Mouse (Mus musculus): ENCODE data around the gene Rbmx. TPM values are rescaled to one million over a fixed set of nuclear protein-coding genes. Genes with fewer than 3 reads are reported as not detected.

Rbmx gene
- 52.7 and 54.5 TPM in 2 replicates for polyA plus RNA-seq (2012; rRNA removed)

GRCm38 (mm10) chrX:57392367-57393246, at the start of gene Rbmx:
TSS of gene Rbmx (minus strand) at chrX:57393036.
- Histone ChIP-seq H3K4me3 (ENCODE audit: control insufficient read depth, insufficient read depth, low read length) (peak within 1 kb of the TSS; percentile 100), H3K27me3 (ENCODE audit: control insufficient read depth, insufficient read depth, low read length) (no peaks in the 10 kb centered on the region), H3K27ac (ENCODE audit: control insufficient read depth, insufficient read depth, low read length) (peak within 1 kb of the TSS; percentile 100), H3K4me1 (replicated peaks; ENCODE audit: control insufficient read depth, insufficient read depth, low read length) (peaks cover 2% of the 10 kb centered on the region; the same call in 1 of the 2 replicates), H3K36me3 (ENCODE audit: control insufficient read depth, insufficient read depth, low read length) (peaks cover 25% of the 10 kb centered on the region)
- TF ChIP-seq CTCF (IDR thresholded peaks at IDR 0.05; ENCODE audit: borderline replicate concordance, control insufficient read depth, extremely low read depth, insufficient read depth, low read length, poor library complexity) (no peak), POLR2A (IDR thresholded peaks at IDR 0.05; ENCODE audit: control insufficient read depth, extremely low read depth, insufficient read depth, low read length, poor library complexity) (peak; percentile 81)
- peak; percentile 81 for DNase-seq
- under 1% methylated on average over 50 of the region's 50 CpGs for WGBS

GRCm38 (mm10) chrX:57433897-57434296, 41.1 kb upstream of the Rbmx start:
- TF ChIP-seq POLR2A (IDR thresholded peaks at IDR 0.05; ENCODE audit: control insufficient read depth, extremely low read depth, insufficient read depth, low read length, poor library complexity) (no peak), CTCF (IDR thresholded peaks at IDR 0.05; ENCODE audit: borderline replicate concordance, control insufficient read depth, extremely low read depth, insufficient read depth, low read length, poor library complexity) (no peak)
- H3K27me3 ChIP-seq (ENCODE audit: control insufficient read depth, insufficient read depth, low read length): no peaks in the 10 kb centered on the region
- no peaks in the 10 kb centered on the region for H3K4me1 ChIP-seq (replicated peaks; ENCODE audit: control insufficient read depth, insufficient read depth, low read length)
- no peak overlapping the region for H3K27ac ChIP-seq (ENCODE audit: control insufficient read depth, insufficient read depth, low read length)
- no peaks in the 10 kb centered on the region for H3K36me3 ChIP-seq (ENCODE audit: control insufficient read depth, insufficient read depth, low read length)
- no peak overlapping the region for H3K4me3 ChIP-seq (ENCODE audit: control insufficient read depth, insufficient read depth, low read length)
- whole genome bisulfite sequencing: 97% methylated on average over 2 of the region's 2 CpGs
- DNase-seq: no peak

GRCm38 (mm10) chrX:57431610-57432009, 38.8 kb upstream of the Rbmx start:
- no peak overlapping the region for H3K27ac ChIP-seq (ENCODE audit: control insufficient read depth, insufficient read depth, low read length)
- H3K27me3 ChIP-seq (ENCODE audit: control insufficient read depth, insufficient read depth, low read length): no peaks in the 10 kb centered on the region
- no peak for TF ChIP-seq CTCF (IDR thresholded peaks at IDR 0.05; ENCODE audit: borderline replicate concordance, control insufficient read depth, extremely low read depth, insufficient read depth, low read length, poor library complexity)
- no peak for DNase-seq
- H3K4me3 ChIP-seq (ENCODE audit: control insufficient read depth, insufficient read depth, low read length): no peak overlapping the region
- 0% methylated on average over 2 of the region's 2 CpGs for WGBS
- no peaks in the 10 kb centered on the region for H3K36me3 ChIP-seq (ENCODE audit: control insufficient read depth, insufficient read depth, low read length)
- no peaks in the 10 kb centered on the region for H3K4me1 ChIP-seq (replicated peaks; ENCODE audit: control insufficient read depth, insufficient read depth, low read length)

GRCm38 (mm10) chrX:57408769-57409168, 15.9 kb upstream of the Rbmx start, which contains the start of gene Gm364:
TSS of gene Gm364 (plus strand) at chrX:57409154.
- no peak within 1 kb of the TSS for H3K27ac ChIP-seq (ENCODE audit: control insufficient read depth, insufficient read depth, low read length)
- H3K27me3 ChIP-seq (ENCODE audit: control insufficient read depth, insufficient read depth, low read length): no peaks in the 10 kb centered on the region
- 96% methylated on average over 12 of the region's 12 CpGs for WGBS
- TF ChIP-seq POLR2A (IDR thresholded peaks at IDR 0.05; ENCODE audit: control insufficient read depth, extremely low read depth, insufficient read depth, low read length, poor library complexity) (no peak), CTCF (IDR thresholded peaks at IDR 0.05; ENCODE audit: borderline replicate concordance, control insufficient read depth, extremely low read depth, insufficient read depth, low read length, poor library complexity) (no peak)
- no peak for DNase-seq
- no peak within 1 kb of the TSS for H3K4me3 ChIP-seq (ENCODE audit: control insufficient read depth, insufficient read depth, low read length)
- no peaks in the 10 kb centered on the region for H3K36me3 ChIP-seq (ENCODE audit: control insufficient read depth, insufficient read depth, low read length)
- no peaks in the 10 kb centered on the region for H3K4me1 ChIP-seq (replicated peaks; ENCODE audit: control insufficient read depth, insufficient read depth, low read length)

GRCm38 (mm10) chrX:57403651-57404050, 10.8 kb upstream of the Rbmx start:
- H3K27me3 ChIP-seq (ENCODE audit: control insufficient read depth, insufficient read depth, low read length): no peaks in the 10 kb centered on the region
- no peak for TF ChIP-seq POLR2A (IDR thresholded peaks at IDR 0.05; ENCODE audit: control insufficient read depth, extremely low read depth, insufficient read depth, low read length, poor library complexity)
- no peak for TF ChIP-seq CTCF (IDR thresholded peaks at IDR 0.05; ENCODE audit: borderline replicate concordance, control insufficient read depth, extremely low read depth, insufficient read depth, low read length, poor library complexity)
- H3K4me3 ChIP-seq (ENCODE audit: control insufficient read depth, insufficient read depth, low read length): no peak overlapping the region
- no peaks in the 10 kb centered on the region for H3K4me1 ChIP-seq (replicated peaks; ENCODE audit: control insufficient read depth, insufficient read depth, low read length)
- H3K27ac ChIP-seq (ENCODE audit: control insufficient read depth, insufficient read depth, low read length): no peak overlapping the region
- no peaks in the 10 kb centered on the region for H3K36me3 ChIP-seq (ENCODE audit: control insufficient read depth, insufficient read depth, low read length)
- no peak for DNase-seq

GRCm38 (mm10) chrX:57401388-57401787, 8.6 kb upstream of the Rbmx start:
- WGBS: 87% methylated on average over 1 of the region's 1 CpGs
- no peak for DNase-seq
- Histone ChIP-seq H3K27ac (ENCODE audit: control insufficient read depth, insufficient read depth, low read length) (no peak overlapping the region), H3K4me3 (ENCODE audit: control insufficient read depth, insufficient read depth, low read length) (no peak overlapping the region), H3K36me3 (ENCODE audit: control insufficient read depth, insufficient read depth, low read length) (no peaks in the 10 kb centered on the region), H3K4me1 (replicated peaks; ENCODE audit: control insufficient read depth, insufficient read depth, low read length) (no peaks in the 10 kb centered on the region), H3K27me3 (ENCODE audit: control insufficient read depth, insufficient read depth, low read length) (no peaks in the 10 kb centered on the region)
- TF ChIP-seq CTCF (IDR thresholded peaks at IDR 0.05; ENCODE audit: borderline replicate concordance, control insufficient read depth, extremely low read depth, insufficient read depth, low read length, poor library complexity) (no peak), POLR2A (IDR thresholded peaks at IDR 0.05; ENCODE audit: control insufficient read depth, extremely low read depth, insufficient read depth, low read length, poor library complexity) (no peak)

All from thymus, adult 2 months (tissue).